Mouse (Mus musculus) heart, adult 2 months (tissue): ENCODE data around the gene Mcam.

Experiments used
- EP300 ChIP-seq: fragments of 200-500 bp; IDR thresholded peaks from 2 replicates; pipeline ENCODE4 v1.6.1; 2011; ENCODE audit warnings: low read depth, low read length, control low read depth; ENCODE audit not compliant: insufficient read depth
- POLR2A ChIP-seq: fragments of 200-500 bp; IDR thresholded peaks from 2 replicates; pipeline ENCODE4 v1.6.1; 2011; ENCODE audit warnings: mild to moderate bottlenecking, low read depth, low read length, control low read depth; ENCODE audit not compliant: insufficient read depth

DNA sequence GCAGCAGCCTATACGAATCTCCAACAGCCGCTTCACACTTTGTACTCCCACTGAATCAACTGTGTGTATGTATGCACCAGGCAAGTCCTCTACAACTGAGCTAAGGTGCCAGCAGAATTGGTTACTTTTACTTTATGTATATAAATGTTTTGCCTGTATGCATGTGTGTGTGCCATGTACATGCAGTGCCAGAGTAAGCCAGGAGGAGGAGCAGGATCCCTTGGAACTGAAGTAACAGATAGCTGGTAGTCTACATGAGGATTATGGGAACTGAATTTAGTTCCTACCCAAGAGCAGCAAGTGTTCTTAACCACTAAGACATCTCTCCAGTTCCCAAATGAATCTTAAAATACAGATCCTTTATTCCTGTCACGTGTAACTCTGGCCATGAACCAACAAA is 48.0 kb downstream of the Mcam start:
- TF ChIP-seq EP300, result no peak
- TF ChIP-seq POLR2A, result no peak
